Comparison of ENCODE assay signal across 23 mouse cellular contexts in genomic region chr1:152033731-152034130, GRCm38 (mm10).
"Had no signal": no experiment of that assay in that cellular context is flagged by ENCODE, and none has a peak within 500 bp of the region (broad histone marks: within the 10 kb centered on the region; RNA-seq: fewer than 3 reads in every experiment).

No protein-coding gene starts in this region.

- H3K27me3 ChIP-seq: heart, embryonic 13.5 days; heart, embryonic 15.5 days; hindbrain, embryonic 12.5 days; intestine, embryonic 15.5 days; limb, embryonic 13.5 days; limb, embryonic 15.5 days had no signal

- H3K4me3 ChIP-seq: gastrocnemius, adult 2 months; heart, adult 2 months; heart, embryonic 13.5 days; heart, embryonic 15.5 days; hindbrain, embryonic 10.5 days; hindbrain, embryonic 12.5 days; intestine, embryonic 15.5 days; layer of hippocampus, adult 2 months; limb, embryonic 13.5 days; limb, embryonic 15.5 days had no signal

- H3K27ac ChIP-seq: gastrocnemius, adult 2 months; heart, adult 2 months; heart, embryonic 13.5 days; heart, embryonic 15.5 days; hindbrain, embryonic 10.5 days; hindbrain, embryonic 12.5 days; hindbrain, embryonic 14.5 days; intestine, embryonic 15.5 days; layer of hippocampus, adult 2 months; limb, embryonic 13.5 days; limb, embryonic 15.5 days had no signal

- DNase-seq: forebrain, postnatal 0 days; gastrocnemius, adult 2 months; gastrocnemius, postnatal 10 days; gastrocnemius, postnatal 25 days; heart, adult 2 months; heart, postnatal 14 days; heart, postnatal 4 days; kidney, adult 18-20 months; kidney, adult 8-10 months; kidney, postnatal 10 days; kidney, postnatal 25 days; kidney, postnatal 4 days; layer of hippocampus, postnatal 36 days; left cerebral cortex, postnatal 4 days had no signal

- H3K36me3 ChIP-seq: heart, embryonic 15.5 days; hindbrain, embryonic 12.5 days; intestine, embryonic 15.5 days; limb, embryonic 13.5 days; limb, embryonic 15.5 days had no signal
